Mouse (Mus musculus): ENCODE measurements around the gene Olig3. TPM values are rescaled to one million over a fixed set of nuclear protein-coding genes. Genes with fewer than 3 reads are reported as not detected.

Olig3 gene
- polyA plus RNA-seq (2015; fragmentation: Nextera tagmentation; extraction: Ambion mirVana): not detected in 2 replicates

GRCm38 (mm10) chr10:19356071-19356583, at the start of gene Olig3:
Olig3 (plus strand) TSS chr10:19356533.
- H3K4me1 ChIP-seq (ENCODE audit: control insufficient read depth, insufficient read depth, low read length): no peaks in the 10 kb centered on the region
- peak within 1 kb of the TSS; percentile 2; the same call in 1 of the 2 replicates for H3K4me3 ChIP-seq (replicated peaks; ENCODE audit: low read length)
- peaks cover 80% of the 10 kb centered on the region for H3K27me3 ChIP-seq (ENCODE audit: control insufficient read depth, insufficient read depth, low read length)
- H3K36me3 ChIP-seq (ENCODE audit: control insufficient read depth, insufficient read depth, low read length): no peaks in the 10 kb centered on the region
- ATAC-seq (ENCODE audit: insufficient read depth, low FRiP score): no peak
- H3K9me3 ChIP-seq (replicated peaks; ENCODE audit: control insufficient read depth, low read length): no peaks in the 10 kb centered on the region
- no peak within 1 kb of the TSS for H3K27ac ChIP-seq (ENCODE audit: low read length)
- H3K4me2 ChIP-seq (ENCODE audit: low read depth, low read length): peak within 1 kb of the TSS; percentile 27; the same call in 1 of the 2 replicates
- 4% methylated on average over 9 of the region's 9 CpGs for WGBS
- no peak within 1 kb of the TSS for H3K9ac ChIP-seq (ENCODE audit: low read length)

- Histone ChIP-seq H3K27ac (ENCODE audit: low read length) (no peak overlapping the region), H3K4me3 (replicated peaks; ENCODE audit: low read length) (no peak overlapping the region), H3K27me3 (ENCODE audit: control insufficient read depth, insufficient read depth, low read length) (no peaks in the 10 kb centered on the region), H3K4me2 (ENCODE audit: low read depth, low read length) (no peak overlapping the region), H3K36me3 (ENCODE audit: control insufficient read depth, insufficient read depth, low read length) (no peaks in the 10 kb centered on the region), H3K9me3 (replicated peaks; ENCODE audit: control insufficient read depth, low read length) (no peaks in the 10 kb centered on the region), H3K4me1 (ENCODE audit: control insufficient read depth, insufficient read depth, low read length) (no peaks in the 10 kb centered on the region), H3K9ac (ENCODE audit: low read length) (no peak overlapping the region)
- no peak for ATAC-seq (ENCODE audit: insufficient read depth, low FRiP score)
- WGBS: 31% methylated on average over 5 of the region's 5 CpGs
Observed at GRCm38 (mm10) chr10:19309681-19310395, 46.5 kb upstream of the Olig3 start.

DNA sequence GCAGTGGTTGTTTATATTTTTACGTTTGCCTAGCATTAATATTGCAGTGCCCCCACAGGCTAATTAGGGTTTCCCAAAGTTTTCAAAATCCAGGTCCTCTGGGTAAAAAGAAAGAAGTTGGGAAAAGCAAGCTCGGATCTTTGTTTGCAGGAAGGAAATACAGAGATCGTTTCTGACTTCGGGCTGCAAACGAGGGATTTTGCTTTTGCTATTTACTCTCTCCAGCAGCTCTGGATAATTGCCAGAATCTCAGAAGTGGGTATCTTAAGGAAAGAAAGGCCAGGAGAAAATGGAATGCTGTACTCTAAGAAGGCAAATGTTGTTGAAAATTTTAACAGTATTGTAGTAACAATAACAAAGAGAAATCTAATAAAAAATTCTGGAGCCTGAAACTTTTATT, 45.9 kb upstream of the Olig3 start:
- H3K4me2 ChIP-seq (ENCODE audit: low read depth, low read length): no peak overlapping the region
- no peak overlapping the region for H3K4me3 ChIP-seq (replicated peaks; ENCODE audit: low read length)
- no peak for ATAC-seq (ENCODE audit: insufficient read depth, low FRiP score)
- no peaks in the 10 kb centered on the region for H3K9me3 ChIP-seq (replicated peaks; ENCODE audit: control insufficient read depth, low read length)
- no peak overlapping the region for H3K9ac ChIP-seq (ENCODE audit: low read length)
- H3K27me3 ChIP-seq (ENCODE audit: control insufficient read depth, insufficient read depth, low read length): no peaks in the 10 kb centered on the region
- H3K27ac ChIP-seq (ENCODE audit: low read length): no peak overlapping the region
- no peaks in the 10 kb centered on the region for H3K4me1 ChIP-seq (ENCODE audit: control insufficient read depth, insufficient read depth, low read length)
- H3K36me3 ChIP-seq (ENCODE audit: control insufficient read depth, insufficient read depth, low read length): no peaks in the 10 kb centered on the region
- WGBS: 26% methylated on average over 5 of the region's 5 CpGs

- Histone ChIP-seq H3K4me3 (replicated peaks; ENCODE audit: low read length) (no peak overlapping the region), H3K9me3 (replicated peaks; ENCODE audit: control insufficient read depth, low read length) (no peaks in the 10 kb centered on the region), H3K9ac (ENCODE audit: low read length) (no peak overlapping the region), H3K4me1 (ENCODE audit: control insufficient read depth, insufficient read depth, low read length) (no peaks in the 10 kb centered on the region), H3K27ac (ENCODE audit: low read length) (no peak overlapping the region), H3K4me2 (ENCODE audit: low read depth, low read length) (no peak overlapping the region), H3K27me3 (ENCODE audit: control insufficient read depth, insufficient read depth, low read length) (no peaks in the 10 kb centered on the region), H3K36me3 (ENCODE audit: control insufficient read depth, insufficient read depth, low read length) (no peaks in the 10 kb centered on the region)
- no peak for ATAC-seq (ENCODE audit: insufficient read depth, low FRiP score)
- WGBS: 77% methylated on average over 19 of the region's 19 CpGs
Observed at GRCm38 (mm10) chr10:19317962-19318812, 38.1 kb upstream of the Olig3 start.

DNA sequence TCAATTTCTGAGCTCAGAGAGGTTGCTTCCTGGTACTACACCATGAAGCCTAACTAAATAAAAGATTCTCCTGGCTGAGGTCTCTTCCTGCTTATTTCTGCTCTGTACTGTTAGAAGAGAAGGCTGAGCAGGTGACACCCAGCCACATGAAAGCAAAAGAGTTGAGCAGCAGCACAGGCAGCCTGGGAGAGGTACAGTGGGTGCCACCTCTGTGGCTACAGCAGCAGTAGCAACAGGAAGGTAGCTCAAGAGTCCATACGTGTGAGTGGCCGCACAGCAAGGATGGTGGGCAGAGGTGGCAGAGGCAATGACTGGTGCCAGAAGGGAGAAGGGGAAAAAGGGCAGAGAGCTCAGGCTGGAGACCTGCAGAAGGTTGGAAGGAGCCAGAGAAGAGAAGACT, 34.6 kb upstream of the Olig3 start:
- no peaks in the 10 kb centered on the region for H3K27me3 ChIP-seq (ENCODE audit: control insufficient read depth, insufficient read depth, low read length)
- no peaks in the 10 kb centered on the region for H3K9me3 ChIP-seq (replicated peaks; ENCODE audit: control insufficient read depth, low read length)
- no peak overlapping the region for H3K4me3 ChIP-seq (replicated peaks; ENCODE audit: low read length)
- no peak overlapping the region for H3K9ac ChIP-seq (ENCODE audit: low read length)
- WGBS: 69% methylated on average over 2 of the region's 2 CpGs
- no peak overlapping the region for H3K27ac ChIP-seq (ENCODE audit: low read length)
- no peak for ATAC-seq (ENCODE audit: insufficient read depth, low FRiP score)
- H3K36me3 ChIP-seq (ENCODE audit: control insufficient read depth, insufficient read depth, low read length): no peaks in the 10 kb centered on the region
- no peaks in the 10 kb centered on the region for H3K4me1 ChIP-seq (ENCODE audit: control insufficient read depth, insufficient read depth, low read length)
- H3K4me2 ChIP-seq (ENCODE audit: low read depth, low read length): no peak overlapping the region

DNA sequence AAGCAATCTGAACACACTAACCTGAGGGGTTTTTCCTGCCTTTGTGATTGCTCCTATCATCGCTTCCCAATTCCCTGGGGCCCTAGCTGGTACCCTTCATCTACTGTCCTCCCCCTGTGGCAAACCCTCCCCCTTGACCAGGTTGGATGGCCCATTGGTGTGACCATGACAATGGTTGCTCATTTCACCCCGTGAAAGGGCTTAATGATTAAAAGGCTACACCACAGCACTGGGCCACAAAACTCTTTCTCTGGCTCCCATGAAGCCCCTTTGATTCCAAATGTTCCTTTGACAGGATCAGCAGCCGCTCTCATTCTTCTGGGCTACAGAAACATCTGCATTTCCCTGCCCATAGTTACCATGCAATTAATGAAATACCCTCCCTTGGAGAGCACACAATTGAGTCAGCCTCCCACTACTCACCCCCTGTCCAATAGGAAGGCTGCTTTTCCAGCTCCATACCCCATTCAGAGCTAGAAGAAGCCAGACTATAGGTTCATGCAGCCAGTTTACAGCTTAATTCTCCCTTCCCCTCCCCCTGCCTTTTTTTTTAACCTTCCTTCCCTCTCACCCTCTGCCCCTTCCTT, 27.0 kb upstream of the Olig3 start:
- Histone ChIP-seq H3K9ac (ENCODE audit: low read length) (no peak overlapping the region), H3K27ac (ENCODE audit: low read length) (no peak overlapping the region), H3K9me3 (replicated peaks; ENCODE audit: control insufficient read depth, low read length) (no peaks in the 10 kb centered on the region), H3K27me3 (ENCODE audit: control insufficient read depth, insufficient read depth, low read length) (no peaks in the 10 kb centered on the region), H3K4me1 (ENCODE audit: control insufficient read depth, insufficient read depth, low read length) (no peaks in the 10 kb centered on the region), H3K36me3 (ENCODE audit: control insufficient read depth, insufficient read depth, low read length) (no peaks in the 10 kb centered on the region), H3K4me3 (replicated peaks; ENCODE audit: low read length) (no peak overlapping the region), H3K4me2 (ENCODE audit: low read depth, low read length) (no peak overlapping the region)
- 52% methylated on average over 3 of the region's 3 CpGs for WGBS
- no peak for ATAC-seq (ENCODE audit: insufficient read depth, low FRiP score)

GRCm38 (mm10) chr10:19333425-19333824, 22.9 kb upstream of the Olig3 start:
- H3K4me2 ChIP-seq (ENCODE audit: low read depth, low read length): no peak overlapping the region
- no peak for ATAC-seq (ENCODE audit: insufficient read depth, low FRiP score)
- no peaks in the 10 kb centered on the region for H3K27me3 ChIP-seq (ENCODE audit: control insufficient read depth, insufficient read depth, low read length)
- H3K9ac ChIP-seq (ENCODE audit: low read length): no peak overlapping the region
- no peaks in the 10 kb centered on the region for H3K4me1 ChIP-seq (ENCODE audit: control insufficient read depth, insufficient read depth, low read length)
- 70% methylated on average over 1 of the region's 1 CpGs for WGBS
- no peak overlapping the region for H3K27ac ChIP-seq (ENCODE audit: low read length)
- no peaks in the 10 kb centered on the region for H3K36me3 ChIP-seq (ENCODE audit: control insufficient read depth, insufficient read depth, low read length)
- no peak overlapping the region for H3K4me3 ChIP-seq (replicated peaks; ENCODE audit: low read length)
- no peaks in the 10 kb centered on the region for H3K9me3 ChIP-seq (replicated peaks; ENCODE audit: control insufficient read depth, low read length)

DNA sequence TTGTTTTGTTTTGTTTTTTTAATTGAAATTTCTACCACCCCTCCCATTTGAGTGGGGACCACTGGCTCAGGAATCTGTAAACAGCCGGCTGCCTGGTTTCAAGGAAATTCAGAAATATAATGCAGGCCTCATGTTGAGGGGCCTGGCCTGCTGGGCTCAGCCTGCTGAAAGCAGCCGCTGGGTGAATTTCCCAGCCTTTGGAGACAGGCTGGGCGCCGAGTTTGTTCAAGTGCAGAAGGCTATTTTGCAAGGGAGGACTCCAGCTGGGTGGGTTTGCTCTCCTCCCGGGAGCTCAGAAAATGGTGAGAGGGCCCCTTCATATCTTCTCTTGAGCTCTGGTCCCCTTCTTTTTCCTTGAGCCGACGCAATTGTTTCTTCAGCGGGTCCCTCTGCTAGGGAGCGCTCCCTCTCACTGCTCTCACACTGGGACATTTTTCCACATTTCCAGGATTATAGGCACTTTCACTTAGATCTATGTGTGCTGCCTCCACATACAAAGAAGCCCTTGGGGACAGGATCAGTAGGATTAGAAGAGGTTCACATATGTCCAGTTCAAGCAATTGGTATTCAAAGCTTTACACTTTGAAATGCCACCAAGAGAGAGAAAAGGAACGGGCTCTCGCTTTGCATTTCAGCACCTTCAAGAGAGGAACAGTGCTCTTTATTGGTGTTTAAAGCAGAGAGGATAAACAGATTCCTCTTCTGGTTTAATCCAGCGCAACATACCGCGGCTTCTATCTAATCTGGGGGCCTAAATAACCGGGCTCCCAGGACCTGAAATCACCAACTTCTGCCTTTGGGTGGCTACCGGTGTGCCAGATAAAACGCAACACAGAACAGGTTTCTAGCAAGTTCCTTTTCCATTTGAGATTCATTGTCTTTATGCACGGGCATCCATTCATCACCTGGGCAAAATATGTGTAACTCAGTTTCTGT, 17.4 kb upstream of the Olig3 start:
- Histone ChIP-seq H3K9me3 (replicated peaks; ENCODE audit: control insufficient read depth, low read length) (no peaks in the 10 kb centered on the region), H3K36me3 (ENCODE audit: control insufficient read depth, insufficient read depth, low read length) (no peaks in the 10 kb centered on the region), H3K4me3 (replicated peaks; ENCODE audit: low read length) (no peak overlapping the region), H3K9ac (ENCODE audit: low read length) (no peak overlapping the region), H3K4me1 (ENCODE audit: control insufficient read depth, insufficient read depth, low read length) (no peaks in the 10 kb centered on the region), H3K27me3 (ENCODE audit: control insufficient read depth, insufficient read depth, low read length) (0 out of 2 replicates have a peak, but pooled peaks cover 3% of the 10 kb centered on the region), H3K27ac (ENCODE audit: low read length) (no peak overlapping the region), H3K4me2 (ENCODE audit: low read depth, low read length) (no peak overlapping the region)
- 13% methylated on average over 18 of the region's 18 CpGs for WGBS
- no peak for ATAC-seq (ENCODE audit: insufficient read depth, low FRiP score)
